Mouse (Mus musculus): ENCODE results near the gene Cd8b1. TPM values are rescaled to one million over a fixed set of nuclear protein-coding genes. Genes with fewer than 3 reads are reported as not detected.
"Not testable (repeated sequence)": the region's sequence is repeated elsewhere in the genome, so short reads cannot be mapped to it uniquely, and the experiment has no call there.

Gene Cd8b1
- total and polyA plus RNA-seq, 3 experiments: 0.31 to 0.51 TPM; not detected in 1

- 64% methylated on average over 6 of the region's 6 CpGs for WGBS
- Histone ChIP-seq H3K27ac (no peak overlapping the region), H3K9ac (ENCODE audit: low read depth, low read length) (no peak overlapping the region), H3K4me1 (ENCODE audit: control insufficient read depth, insufficient read depth, low read length) (no peaks in the 10 kb centered on the region), H3K79me2 (replicated peaks; ENCODE audit: control insufficient read depth, insufficient read depth, low read length) (no peaks in the 10 kb centered on the region), H3K36me3 (ENCODE audit: control insufficient read depth, insufficient read depth, low read length) (no peaks in the 10 kb centered on the region), H3K4me3 (no peak overlapping the region), H3K27me3 (ENCODE audit: control insufficient read depth, insufficient read depth, low read length) (no peaks in the 10 kb centered on the region)
- intact Hi-C loops (cut with DNase I): no loop called here
- no peak for DNase-seq
- TF ChIP-seq CTCF (IDR thresholded peaks at IDR 0.05) (no peak), POLR2A (IDR thresholded peaks at IDR 0.05; ENCODE audit: insufficient read depth, low read depth, low read length) (no peak), EP300 (IDR thresholded peaks at IDR 0.05; ENCODE audit: insufficient read depth, low read depth, low read length) (no peak)
Measured at GRCm38 (mm10) chr6:71329881-71330280, 7.3 kb downstream of the Cd8b1 start.

- Histone ChIP-seq H3K9ac (ENCODE audit: low read depth, low read length) (no peak overlapping the region), H3K4me3 (no peak overlapping the region), H3K27me3 (ENCODE audit: control insufficient read depth, insufficient read depth, low read length) (no peaks in the 10 kb centered on the region), H3K79me2 (replicated peaks; ENCODE audit: control insufficient read depth, insufficient read depth, low read length) (no peaks in the 10 kb centered on the region), H3K27ac (no peak overlapping the region), H3K36me3 (ENCODE audit: control insufficient read depth, insufficient read depth, low read length) (no peaks in the 10 kb centered on the region), H3K4me1 (ENCODE audit: control insufficient read depth, insufficient read depth, low read length) (no peaks in the 10 kb centered on the region)
- TF ChIP-seq POLR2A (IDR thresholded peaks at IDR 0.05; ENCODE audit: insufficient read depth, low read depth, low read length): no peak
- TF ChIP-seq CTCF (IDR thresholded peaks at IDR 0.05): no peak
- TF ChIP-seq EP300 (IDR thresholded peaks at IDR 0.05; ENCODE audit: insufficient read depth, low read depth, low read length): no peak
- intact Hi-C loops (cut with DNase I): no loop called here
- WGBS: 84% methylated on average over 7 of the region's 7 CpGs
- no peak for DNase-seq
Measured at GRCm38 (mm10) chr6:71330486-71330885, 7.9 kb downstream of the Cd8b1 start.

- intact Hi-C loops (cut with DNase I); H3K79me2 ChIP-seq (replicated peaks; ENCODE audit: control insufficient read depth, insufficient read depth, low read length); H3K4me3 ChIP-seq; H3K36me3 ChIP-seq (ENCODE audit: control insufficient read depth, insufficient read depth, low read length); H3K4me1 ChIP-seq (ENCODE audit: control insufficient read depth, insufficient read depth, low read length); DNase-seq; H3K27me3 ChIP-seq (ENCODE audit: control insufficient read depth, insufficient read depth, low read length); H3K27ac ChIP-seq; H3K9ac ChIP-seq (ENCODE audit: low read depth, low read length): not testable (repeated sequence)
- 92% methylated on average over 2 of the region's 4 CpGs for WGBS
Measured at GRCm38 (mm10) chr6:71331491-71331890, 8.9 kb downstream of the Cd8b1 start.

GRCm38 (mm10) chr6:71332236-71332965 is 9.8 kb downstream of the Cd8b1 start:
- no peaks in the 10 kb centered on the region for H3K27me3 ChIP-seq (ENCODE audit: control insufficient read depth, insufficient read depth, low read length)
- no peaks in the 10 kb centered on the region for H3K79me2 ChIP-seq (replicated peaks; ENCODE audit: control insufficient read depth, insufficient read depth, low read length)
- no peak overlapping the region for H3K4me3 ChIP-seq
- DNase-seq: no peak
- TF ChIP-seq CTCF (IDR thresholded peaks at IDR 0.05) (no peak), POLR2A (IDR thresholded peaks at IDR 0.05; ENCODE audit: insufficient read depth, low read depth, low read length) (no peak), EP300 (IDR thresholded peaks at IDR 0.05; ENCODE audit: insufficient read depth, low read depth, low read length) (no peak)
- WGBS: 80% methylated on average over 11 of the region's 11 CpGs
- no peak overlapping the region for H3K27ac ChIP-seq
- intact Hi-C loops (cut with DNase I): no loop called here
- no peaks in the 10 kb centered on the region for H3K4me1 ChIP-seq (ENCODE audit: control insufficient read depth, insufficient read depth, low read length)
- H3K9ac ChIP-seq (ENCODE audit: low read depth, low read length): no peak overlapping the region
- H3K36me3 ChIP-seq (ENCODE audit: control insufficient read depth, insufficient read depth, low read length): no peaks in the 10 kb centered on the region

GRCm38 (mm10) chr6:71333031-71333430 is 10.4 kb downstream of the Cd8b1 start:
- Histone ChIP-seq H3K4me1 (ENCODE audit: control insufficient read depth, insufficient read depth, low read length) (no peaks in the 10 kb centered on the region), H3K4me3 (no peak overlapping the region), H3K9ac (ENCODE audit: low read depth, low read length) (no peak overlapping the region), H3K27me3 (ENCODE audit: control insufficient read depth, insufficient read depth, low read length) (no peaks in the 10 kb centered on the region), H3K79me2 (replicated peaks; ENCODE audit: control insufficient read depth, insufficient read depth, low read length) (no peaks in the 10 kb centered on the region), H3K36me3 (ENCODE audit: control insufficient read depth, insufficient read depth, low read length) (no peaks in the 10 kb centered on the region), H3K27ac (no peak overlapping the region)
- intact Hi-C loops (cut with DNase I): no loop called here
- no peak for DNase-seq
- 65% methylated on average over 3 of the region's 3 CpGs for WGBS
- TF ChIP-seq EP300 (IDR thresholded peaks at IDR 0.05; ENCODE audit: insufficient read depth, low read depth, low read length): no peak
- no peak for TF ChIP-seq POLR2A (IDR thresholded peaks at IDR 0.05; ENCODE audit: insufficient read depth, low read depth, low read length)
- TF ChIP-seq CTCF (IDR thresholded peaks at IDR 0.05): no peak

- DNase-seq: no peak
- Histone ChIP-seq H3K4me3 (no peak overlapping the region), H3K36me3 (ENCODE audit: control insufficient read depth, insufficient read depth, low read length) (no peaks in the 10 kb centered on the region), H3K79me2 (replicated peaks; ENCODE audit: control insufficient read depth, insufficient read depth, low read length) (no peaks in the 10 kb centered on the region), H3K27me3 (ENCODE audit: control insufficient read depth, insufficient read depth, low read length) (no peaks in the 10 kb centered on the region), H3K9ac (ENCODE audit: low read depth, low read length) (no peak overlapping the region), H3K27ac (no peak overlapping the region), H3K4me1 (ENCODE audit: control insufficient read depth, insufficient read depth, low read length) (no peaks in the 10 kb centered on the region)
- 91% methylated on average over 11 of the region's 11 CpGs for WGBS
- TF ChIP-seq EP300 (IDR thresholded peaks at IDR 0.05; ENCODE audit: insufficient read depth, low read depth, low read length) (no peak), CTCF (IDR thresholded peaks at IDR 0.05) (no peak), POLR2A (IDR thresholded peaks at IDR 0.05; ENCODE audit: insufficient read depth, low read depth, low read length) (no peak)
- intact Hi-C loops (cut with DNase I): no loop called here
Measured at GRCm38 (mm10) chr6:71333578-71334273, 11.1 kb downstream of the Cd8b1 start.

Measured in heart, adult 2 months (tissue).